Mouse (Mus musculus) neutrophil, adult 59 days (primary cell): ENCODE data around the gene Csn1s2a. TPM values are rescaled to one million over a fixed set of nuclear protein-coding genes. Genes with fewer than 3 reads are reported as not detected.

Experiments used
- total RNA-seq, 2 experiments: library from RNA; stranded (reverse); gene quantifications; 1 replicate in 1 of 2; 2 replicates in 1 of 2; pipeline ENCODE4 v1.2.4; 2023

Gene Csn1s2a
- total RNA-seq, result not detected

DNA sequence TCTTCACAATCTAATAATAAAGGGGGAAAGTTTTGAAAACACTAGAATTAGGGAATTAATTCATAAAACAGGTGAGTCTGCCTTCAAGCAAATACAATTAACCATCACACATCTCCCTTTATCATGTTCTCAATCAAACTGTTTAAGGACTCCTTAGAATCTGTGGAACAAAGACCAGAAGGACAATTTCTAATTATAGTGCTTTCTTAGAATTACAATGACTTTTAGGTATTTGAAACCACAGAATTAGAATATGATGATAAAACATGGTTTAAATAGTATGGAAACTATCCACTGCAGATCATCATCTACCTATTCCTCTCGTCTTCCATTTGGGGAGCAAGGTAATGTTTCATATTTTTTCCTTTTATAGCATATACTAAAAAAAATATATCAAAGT, at the start of gene Csn1s2a:
Gene Csn1s2a, plus strand, starts transcription at position 301 of the 400 bp plus-strand sequence.

GRCm38 (mm10) chr5:87807782-87808181, 33.4 kb downstream of the Csn1s2a start, which contains the start of gene Csn1s2b:
Csn1s2b (plus strand) TSS chr5:87808082.

DNA sequence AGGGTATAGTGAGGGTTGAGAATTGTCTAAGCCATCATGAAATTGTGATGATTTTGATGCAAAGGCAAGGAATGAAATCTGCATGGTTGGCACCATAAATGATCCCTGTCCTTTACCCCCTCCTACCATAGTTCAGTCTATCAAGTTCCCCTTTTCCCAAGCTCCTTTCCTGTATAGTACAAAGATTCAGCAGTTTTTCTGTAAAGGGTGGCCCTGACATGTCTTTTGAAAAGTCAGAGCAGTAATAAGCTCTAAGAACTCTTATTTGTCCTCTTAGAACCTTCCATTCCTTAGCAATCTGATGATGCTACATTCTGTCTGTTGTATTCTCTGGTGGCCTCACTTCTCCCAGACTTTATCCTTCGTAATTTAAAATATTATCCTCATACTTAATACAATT, 51.0 kb downstream of the Csn1s2a start, which contains the start of gene Prr27:
Gene Prr27, plus strand, starts transcription at position 301 of the 400 bp plus-strand sequence.

Other genes with a start within 250 kb of the Csn1s2a start
- not detected for gene Sult1b1, start 236.4 kb upstream of the Csn1s2a start, total RNA-seq
- gene Sult1d1, start 205.5 kb upstream of the Csn1s2a start, total RNA-seq, result not detected
- not detected for gene Sult1e1, start 183.0 kb upstream of the Csn1s2a start, total RNA-seq
- not detected for gene Csn1s1, start 108.4 kb upstream of the Csn1s2a start, total RNA-seq
- gene Csn2, start 74.9 kb upstream of the Csn1s2a start, total RNA-seq, result not detected
- gene Csn1s2b, start 33.5 kb downstream of the Csn1s2a start, total RNA-seq, result not detected
- gene Prr27, start 51.1 kb downstream of the Csn1s2a start, total RNA-seq, result not detected
- gene Odam, start 110.5 kb downstream of the Csn1s2a start, total RNA-seq, result not detected
- gene Csn3, start 151.0 kb downstream of the Csn1s2a start, total RNA-seq, result not detected
- not detected for gene 2310003L06Rik, start 194.9 kb downstream of the Csn1s2a start, total RNA-seq
- not detected for gene Gm28434, start 194.9 kb downstream of the Csn1s2a start, total RNA-seq
- not detected for gene Cabs1, start 204.9 kb downstream of the Csn1s2a start, total RNA-seq
- gene Smr3a, start 228.0 kb downstream of the Csn1s2a start, total RNA-seq, result not detected